Mouse (Mus musculus) embryonic facial prominence, embryonic 13.5 days (tissue): Measurements from ENCODE around the gene Ifna7. TPM values are rescaled to one million over a fixed set of nuclear protein-coding genes. Genes with fewer than 3 reads are reported as not detected.
"Not testable (repeated sequence)": the region's sequence is repeated elsewhere in the genome, so short reads cannot be mapped to it uniquely, and the experiment has no call there.

ENCODE experiments used
- ATAC-seq: fragments of 200-750 bp; cut with Nextera tagmentation; 2 replicates; pipeline ENCODE4 v1.8.0; 2017; ENCODE audit warnings: low read depth; ENCODE audit not compliant: insufficient number of reproducible peaks, insufficient read depth, low FRiP score, low TSS enrichment
- H3K27ac ChIP-seq: fragments of 300-500 bp; sonication (generic); 2 replicates; pipeline ENCODE4 v1.5.1; 2015; ENCODE audit warnings: moderate library complexity, mild to moderate bottlenecking, inconsistent platforms
- H3K27me3 ChIP-seq: fragments of 300-500 bp; sonication (generic); 2 replicates; pipeline ENCODE4 v1.6.1; 2015; ENCODE audit warnings: mild to moderate bottlenecking, inconsistent platforms
- H3K36me3 ChIP-seq: fragments of 300-500 bp; sonication (generic); 2 replicates; pipeline ENCODE4 v1.6.1; 2015; ENCODE audit warnings: mild to moderate bottlenecking, inconsistent platforms
- H3K4me1 ChIP-seq: fragments of 300-500 bp; sonication (generic); 2 replicates; pipeline ENCODE4 v1.6.1; 2015; ENCODE audit warnings: inconsistent platforms
- H3K4me2 ChIP-seq: fragments of 300-500 bp; sonication (generic); 2 replicates; pipeline ENCODE4 v1.6.1; 2015; ENCODE audit warnings: moderate library complexity, mild to moderate bottlenecking, inconsistent platforms
- H3K4me3 ChIP-seq: fragments of 300-500 bp; sonication (generic); 2 replicates; pipeline ENCODE4 v1.5.1; 2015; ENCODE audit warnings: mild to moderate bottlenecking, inconsistent platforms
- H3K9ac ChIP-seq: fragments of 300-500 bp; sonication (generic); 2 replicates; pipeline ENCODE4 v1.6.1; 2015; ENCODE audit warnings: mild to moderate bottlenecking, inconsistent platforms
- H3K9me3 ChIP-seq: fragments of 300-500 bp; sonication (generic); 2 replicates; pipeline ENCODE4 v1.6.1; 2016; ENCODE audit warnings: inconsistent platforms
- WGBS: fragments of 180-500 bp; shearing (Covaris S2); methylation state at CpG from one replicate; pipeline ENCODE4 v1.1.7; 2015; ENCODE audit warnings: mixed read lengths; 5-methylcytosine and 5-hydroxymethylcytosine counted together
- polyA plus RNA-seq: library from polyadenylated mRNA; unstranded; fragments of >200 nt; fragmentation: Nextera tagmentation; extraction: Ambion mirVana; gene quantifications from 2 replicates; pipeline ENCODE4 v1.2.1, GENCODE M21; 2015

The Ifna7 gene
- polyA plus RNA-seq, 1 experiment from 2014 or later, result not detected

- not testable (repeated sequence) for H3K9me3 ChIP-seq, H3K4me3 ChIP-seq, ATAC-seq, H3K9ac ChIP-seq, H3K27ac ChIP-seq, H3K36me3 ChIP-seq, H3K27me3 ChIP-seq, H3K4me1 ChIP-seq, H3K4me2 ChIP-seq
- WGBS, result 20% methylated on average over 6 of the region's 7 CpGs
Observed at GRCm38 (mm10) chr4:88799365-88799764, 16.7 kb upstream of the Ifna7 start, which contains the start of gene Gm13285. Gm13285 (plus strand) TSS chr4:88799665.

- H3K4me1 ChIP-seq, H3K27me3 ChIP-seq, H3K4me3 ChIP-seq, H3K27ac ChIP-seq, H3K9me3 ChIP-seq, H3K36me3 ChIP-seq, ATAC-seq, H3K9ac ChIP-seq: not testable (repeated sequence)
- peak within 1 kb of the TSS; percentile 35; the same call in 1 of the 2 replicates for H3K4me2 ChIP-seq
- WGBS, result no CpG with 5 or more reads among the region's 29 CpGs
Observed at GRCm38 (mm10) chr4:88802954-88803353, 13.1 kb upstream of the Ifna7 start, which contains the start of gene Gm13287. Gm13287 (plus strand) TSS chr4:88803254.

- no CpG with 5 or more reads among the region's 8 CpGs for WGBS
- H3K4me2 ChIP-seq, result peak within 1 kb of the TSS; percentile 45
Observed at GRCm38 (mm10) chr4:88805231-88805630, 10.8 kb upstream of the Ifna7 start, which contains the start of gene Gm13288. Gm13288 (plus strand) TSS chr4:88805531.

GRCm38 (mm10) chr4:88805761-88806160 is 10.3 kb upstream of the Ifna7 start:
- not testable (repeated sequence) for H3K9me3 ChIP-seq, H3K36me3 ChIP-seq, H3K4me1 ChIP-seq, ATAC-seq, H3K27me3 ChIP-seq, H3K27ac ChIP-seq
- H3K4me2 ChIP-seq, result peak overlapping the region; percentile 45
- 0% methylated on average over 13 of the region's 34 CpGs for WGBS
- H3K9ac ChIP-seq, result 0 out of 2 replicates have a peak overlapping the region, but pooled peaks have one; percentile 55
- H3K4me3 ChIP-seq, result peak overlapping the region; percentile 32

More at GRCm38 (mm10) chr4:88805231-88805630, 10.8 kb upstream of the Ifna7 start, which contains the start of gene Gm13288:
- peak within 1 kb of the TSS; percentile 32 for H3K4me3 ChIP-seq
- H3K27me3 ChIP-seq, H3K27ac ChIP-seq, H3K4me1 ChIP-seq, H3K36me3 ChIP-seq, ATAC-seq, H3K9me3 ChIP-seq: not testable (repeated sequence)
- H3K9ac ChIP-seq, result 0 out of 2 replicates have a peak within 1 kb of the TSS, but pooled peaks have one; percentile 55

- no peak within 1 kb of the TSS for H3K4me3 ChIP-seq
- WGBS, result 91% methylated on average over 1 of the region's 1 CpGs
Observed at GRCm38 (mm10) chr4:88819659-88820058, 3.6 kb downstream of the Ifna7 start, which contains the start of gene Ifna11. Ifna11 (plus strand) TSS chr4:88819959.

GRCm38 (mm10) chr4:88822995-88823394 is 7.0 kb downstream of the Ifna7 start:
- H3K9me3 ChIP-seq, result no peaks in the 10 kb centered on the region
- ATAC-seq, result no peak
- 23% methylated on average over 4 of the region's 4 CpGs for WGBS
- H3K27me3 ChIP-seq, result 0 out of 2 replicates have a peak, but pooled peaks cover 2% of the 10 kb centered on the region
- no peak overlapping the region for H3K9ac ChIP-seq
- H3K4me2 ChIP-seq, result no peak overlapping the region
- H3K27ac ChIP-seq, result no peak overlapping the region
- no peak overlapping the region for H3K4me3 ChIP-seq
- H3K36me3 ChIP-seq, result no peaks in the 10 kb centered on the region
- H3K4me1 ChIP-seq, result no peaks in the 10 kb centered on the region

More at GRCm38 (mm10) chr4:88819659-88820058, 3.6 kb downstream of the Ifna7 start, which contains the start of gene Ifna11:
- no peak for ATAC-seq
- H3K27ac ChIP-seq, result no peak within 1 kb of the TSS
- no peak within 1 kb of the TSS for H3K9ac ChIP-seq
- no peaks in the 10 kb centered on the region for H3K36me3 ChIP-seq
- H3K9me3 ChIP-seq, result no peaks in the 10 kb centered on the region
- H3K4me2 ChIP-seq, result no peak within 1 kb of the TSS
- no peaks in the 10 kb centered on the region for H3K4me1 ChIP-seq
- H3K27me3 ChIP-seq, result 0 out of 2 replicates have a peak, but pooled peaks cover 3% of the 10 kb centered on the region

- H3K27me3 ChIP-seq, H3K9me3 ChIP-seq, ATAC-seq, H3K4me3 ChIP-seq, H3K36me3 ChIP-seq, H3K27ac ChIP-seq, H3K4me2 ChIP-seq, H3K4me1 ChIP-seq, H3K9ac ChIP-seq: not testable (repeated sequence)
Observed at GRCm38 (mm10) chr4:88827116-88827515, 11.1 kb downstream of the Ifna7 start, which contains the start of gene Ifna6. Ifna6 (plus strand) TSS chr4:88827416.

- 25% methylated on average over 4 of the region's 4 CpGs for WGBS
Observed at GRCm38 (mm10) chr4:88830523-88830922, 14.5 kb downstream of the Ifna7 start.

GRCm38 (mm10) chr4:88835225-88835624 is 19.2 kb downstream of the Ifna7 start, which contains the start of gene Ifna5:
Ifna5 (plus strand) TSS chr4:88835525.
- H3K27me3 ChIP-seq, H3K4me1 ChIP-seq, H3K36me3 ChIP-seq, ATAC-seq, H3K4me3 ChIP-seq, H3K9me3 ChIP-seq, H3K27ac ChIP-seq, H3K4me2 ChIP-seq, H3K9ac ChIP-seq: not testable (repeated sequence)
- WGBS, result 83% methylated on average over 1 of the region's 1 CpGs

More at GRCm38 (mm10) chr4:88830523-88830922, 14.5 kb downstream of the Ifna7 start:
- H3K9me3 ChIP-seq, result no peaks in the 10 kb centered on the region
- H3K4me2 ChIP-seq, result no peak overlapping the region
- H3K36me3 ChIP-seq, result no peaks in the 10 kb centered on the region
- H3K4me1 ChIP-seq, result no peaks in the 10 kb centered on the region
- H3K27me3 ChIP-seq, result no peaks in the 10 kb centered on the region
- no peak for ATAC-seq
- no peak overlapping the region for H3K4me3 ChIP-seq
- H3K9ac ChIP-seq, result no peak overlapping the region
- H3K27ac ChIP-seq, result no peak overlapping the region

- Histone ChIP-seq H3K4me3 (no peak overlapping the region), H3K27ac (no peak overlapping the region), H3K9me3 (no peaks in the 10 kb centered on the region), H3K27me3 (no peaks in the 10 kb centered on the region), H3K9ac (no peak overlapping the region), H3K36me3 (no peaks in the 10 kb centered on the region), H3K4me2 (no peak overlapping the region), H3K4me1 (no peaks in the 10 kb centered on the region)
- ATAC-seq, result no peak
- WGBS, result 47% methylated on average over 3 of the region's 3 CpGs
Observed at GRCm38 (mm10) chr4:88838828-88839227, 22.8 kb downstream of the Ifna7 start.

- no peaks in the 10 kb centered on the region for H3K4me1 ChIP-seq
Observed at GRCm38 (mm10) chr4:88840058-88840457, 24.0 kb downstream of the Ifna7 start.

GRCm38 (mm10) chr4:88841438-88841911 is 25.4 kb downstream of the Ifna7 start, which contains the start of gene Ifna4:
Ifna4 (plus strand) TSS chr4:88841861.
- Histone ChIP-seq H3K4me1 (no peaks in the 10 kb centered on the region), H3K9me3 (no peaks in the 10 kb centered on the region), H3K27ac (no peak within 1 kb of the TSS), H3K27me3 (no peaks in the 10 kb centered on the region), H3K36me3 (no peaks in the 10 kb centered on the region), H3K9ac (no peak within 1 kb of the TSS), H3K4me2 (no peak within 1 kb of the TSS), H3K4me3 (no peak within 1 kb of the TSS)
- no peak for ATAC-seq
- 34% methylated on average over 2 of the region's 2 CpGs for WGBS

More at GRCm38 (mm10) chr4:88840058-88840457, 24.0 kb downstream of the Ifna7 start:
- H3K9me3 ChIP-seq, result no peaks in the 10 kb centered on the region
- 70% methylated on average over 3 of the region's 3 CpGs for WGBS
- no peaks in the 10 kb centered on the region for H3K27me3 ChIP-seq
- no peak for ATAC-seq
- no peak overlapping the region for H3K4me2 ChIP-seq
- no peak overlapping the region for H3K9ac ChIP-seq
- no peak overlapping the region for H3K4me3 ChIP-seq
- no peak overlapping the region for H3K27ac ChIP-seq
- no peaks in the 10 kb centered on the region for H3K36me3 ChIP-seq
